8 mouse cellular contexts compared by ENCODE assay signal in the genomic region with DNA sequence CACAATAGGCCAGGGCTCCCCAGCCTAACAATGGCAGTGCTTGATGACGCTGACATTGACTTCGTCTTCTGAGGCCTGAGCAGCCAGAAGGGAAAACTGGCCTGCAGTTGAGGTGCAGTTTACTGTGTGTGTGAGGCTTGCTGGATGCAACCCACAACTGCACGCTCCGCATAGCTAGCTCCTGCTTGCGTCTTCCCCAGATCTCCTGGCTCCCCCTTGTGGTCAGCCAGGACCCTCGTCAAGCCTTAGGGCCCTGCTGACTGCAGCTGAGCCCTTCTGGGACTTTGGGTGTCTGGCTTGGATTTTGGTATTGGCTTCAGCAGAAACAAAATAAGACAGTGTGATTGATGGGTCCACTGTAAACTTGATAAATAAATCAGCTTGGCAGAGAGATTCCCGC.
DNase-seq lines count a peak whose midpoint lies in the region; ATAC-seq lines count a peak whose summit lies in the region.

No protein-coding gene starts in this region.

- peak; percentile 83 for ATAC-seq in lung, embryonic 16.5 days (ENCODE audit: low read depth)

- H3K4me2 ChIP-seq in lung, embryonic 16.5 days (ENCODE audit: low read depth, low read length) = no peak overlapping the region

- H3K9me3 ChIP-seq in embryonic facial prominence, embryonic 10.5 days = no peaks in the 10 kb centered on the region
- no peaks in the 10 kb centered on the region for H3K9me3 ChIP-seq in lung, embryonic 16.5 days (ENCODE audit: control insufficient read depth, low read length)

- peak; percentile 34 to 41 for DNase-seq in CD8-positive naive resting alpha-beta T cell, adult 2 months (ENCODE audit: low read depth in 2 of 2, low spot score in 2 of 2)
- DNase-seq in adrenal gland, postnatal 25 days = peak; percentile 80
- DNase-seq in embryonic facial prominence, embryonic 10.5 days (ENCODE audit: low spot score) = peak; percentile 83
- DNase-seq in heart, adult 8-10 months (ENCODE audit: low spot score) = peak; percentile 54
- DNase-seq in layer of hippocampus, adult 11-12 months (ENCODE audit: low spot score) = peak; percentile 57
- DNase-seq in retina, adult 2 months (ENCODE audit: low read depth, low spot score) = peak; percentile 33
- peak; percentile 23 to 82 for DNase-seq in thymus, postnatal 10 days (ENCODE audit: low spot score in 2 of 2)

- peaks cover 97% of the 10 kb centered on the region for H3K27me3 ChIP-seq in embryonic facial prominence, embryonic 10.5 days (replicated peaks; ENCODE audit: low read depth, poor library complexity, severe bottlenecking)
- peaks cover 3% of the 10 kb centered on the region for H3K27me3 ChIP-seq in lung, embryonic 16.5 days (ENCODE audit: control insufficient read depth, insufficient read depth, low read depth, low read length)

- no peak overlapping the region for H3K27ac ChIP-seq in embryonic facial prominence, embryonic 10.5 days (replicated peaks)
- H3K27ac ChIP-seq in lung, embryonic 16.5 days (ENCODE audit: low read length) = no peak overlapping the region

- no peak overlapping the region for H3K9ac ChIP-seq in lung, embryonic 16.5 days (ENCODE audit: low read length)

- H3K4me1 ChIP-seq in embryonic facial prominence, embryonic 10.5 days = peaks cover 51% of the 10 kb centered on the region
- H3K4me1 ChIP-seq in lung, embryonic 16.5 days (replicated peaks; ENCODE audit: control insufficient read depth, insufficient read depth, low read length) = peaks cover 14% of the 10 kb centered on the region

- WGBS in embryonic facial prominence, embryonic 10.5 days = 10% methylated on average over 7 of the region's 7 CpGs
- 13% methylated on average over 7 of the region's 7 CpGs for WGBS in lung, embryonic 16.5 days

- H3K4me3 ChIP-seq in embryonic facial prominence, embryonic 10.5 days = no peak overlapping the region
- no peak overlapping the region for H3K4me3 ChIP-seq in lung, embryonic 16.5 days (ENCODE audit: low read length)

- no peaks in the 10 kb centered on the region for H3K36me3 ChIP-seq in embryonic facial prominence, embryonic 10.5 days (replicated peaks)
- H3K36me3 ChIP-seq in lung, embryonic 16.5 days (ENCODE audit: control insufficient read depth, insufficient read depth, low read length) = no peaks in the 10 kb centered on the region

Comparison
In these comparisons a context has a peak if more than half of its experiments do, and no peak if none do; other contexts are left out.
1. DNase-seq: peak in every context shown above with its lines; median percentile 83 in embryonic facial prominence, embryonic 10.5 days; 80 in adrenal gland, postnatal 25 days; 57 in layer of hippocampus, adult 11-12 months; 54 in heart, adult 8-10 months; 52 in thymus, postnatal 10 days; 38 in CD8-positive naive resting alpha-beta T cell, adult 2 months; 33 in retina, adult 2 months.